Mouse (Mus musculus) hindbrain, postnatal 0 days (tissue): ENCODE results near the gene Tex37. TPM values are rescaled to one million over a fixed set of nuclear protein-coding genes. Genes with fewer than 3 reads are reported as not detected.

Experiments
- ATAC-seq: fragments of 200-750 bp; cut with Nextera tagmentation; 2 replicates; pipeline ENCODE4 v1.8.0; 2017; ENCODE audit warnings: mild to moderate bottlenecking, moderate TSS enrichment, moderate library complexity
- DNase-seq: peaks from one replicate; pipeline ENCODE4 v3.0.0-alpha.2; 2015; ENCODE audit warnings: low spot score
- H3K27ac ChIP-seq: fragments of 300-500 bp; sonication (generic); 2 replicates; pipeline ENCODE4 v1.5.1; 2014; ENCODE audit warnings: mild to moderate bottlenecking
- H3K27me3 ChIP-seq: fragments of 300-500 bp; sonication (generic); 2 replicates; pipeline ENCODE4 v1.6.1; 2014; ENCODE audit warnings: low read length, mixed read lengths; ENCODE audit not compliant: insufficient read depth
- H3K36me3 ChIP-seq: fragments of 300-500 bp; sonication (generic); 2 replicates; pipeline ENCODE4 v1.6.1; 2014; ENCODE audit warnings: low read length, mixed read lengths; ENCODE audit not compliant: insufficient read depth
- H3K4me1 ChIP-seq: fragments of 300-500 bp; sonication (generic); 2 replicates; pipeline ENCODE4 v1.6.1; 2014; ENCODE audit warnings: antibody characterized with exemption, low read length, mixed read lengths; ENCODE audit not compliant: insufficient read depth
- H3K4me2 ChIP-seq: fragments of 300-500 bp; sonication (generic); 2 replicates; pipeline ENCODE4 v1.6.1; 2014; ENCODE audit warnings: low read depth, mild to moderate bottlenecking, low read length, moderate library complexity, mixed read lengths
- H3K4me3 ChIP-seq: fragments of 300-500 bp; sonication (generic); 2 replicates; pipeline ENCODE4 v1.5.1; 2014; ENCODE audit warnings: low read length
- H3K9ac ChIP-seq: fragments of 300-500 bp; sonication (generic); replicated peaks from 2 replicates; pipeline ENCODE4 v1.6.1; 2014; ENCODE audit warnings: mild to moderate bottlenecking, low read length, moderate library complexity, mixed read lengths
- H3K9me3 ChIP-seq: fragments of 300-500 bp; sonication (generic); 2 replicates; pipeline ENCODE4 v1.6.1; 2016; ENCODE audit warnings: low read length, mixed read lengths
- CTCF ChIP-seq: IDR thresholded peaks from 2 replicates; pipeline ENCODE4 v1.5.1; 2016; ENCODE audit warnings: antibody characterized with exemption, control low read depth, low read depth
- WGBS: fragments of 180-500 bp; shearing (Covaris S2); extraction: QIAGEN DNeasy Blood & Tissue Kit; methylation state at CpG from one replicate; pipeline ENCODE4 v1.1.7; 2014; 5-methylcytosine and 5-hydroxymethylcytosine counted together
- polyA plus RNA-seq: library from polyadenylated mRNA; unstranded; fragments of >200 nt; fragmentation: Nextera tagmentation; extraction: Ambion mirVana; gene quantifications from 2 replicates; pipeline ENCODE4 v1.2.1, GENCODE M21; 2015
- total RNA-seq: library from RNA; depleted of rRNA; stranded (reverse); fragments of >200 nt; gene quantifications from 2 replicates; pipeline ENCODE4 v1.2.3, GENCODE M21; 2014

Gene Tex37
- total and polyA plus RNA-seq, 2 experiments from 2014 or later = not detected

- WGBS = 1% methylated on average over 34 of the region's 34 CpGs
- no peaks in the 10 kb centered on the region for H3K9me3 ChIP-seq
- no peak for TF ChIP-seq CTCF
- H3K4me2 ChIP-seq = peak overlapping the region; percentile 84
- no peak overlapping the region for H3K27ac ChIP-seq
- peaks cover 51% of the 10 kb centered on the region for H3K27me3 ChIP-seq
- peak; percentile 27 for DNase-seq
- peak overlapping the region; percentile 39 for H3K4me3 ChIP-seq
- no peaks in the 10 kb centered on the region for H3K36me3 ChIP-seq
- H3K4me1 ChIP-seq = peaks cover 5% of the 10 kb centered on the region; the same call in 1 of the 2 replicates
- no peak; the same call in 1 of the 2 replicates for ATAC-seq
- H3K9ac ChIP-seq = 0 out of 2 replicates have a peak overlapping the region, but pooled peaks have one; percentile 9
Observed at GRCm38 (mm10) chr6:70956936-70957335, 38.2 kb upstream of the Tex37 start.

- Histone ChIP-seq H3K4me1 (peaks cover 5% of the 10 kb centered on the region; the same call in 1 of the 2 replicates), H3K27ac (no peak within 1 kb of the TSS), H3K36me3 (no peaks in the 10 kb centered on the region), H3K9ac (0 out of 2 replicates have a peak within 1 kb of the TSS, but pooled peaks have one; percentile 9), H3K9me3 (no peaks in the 10 kb centered on the region), H3K4me2 (peak within 1 kb of the TSS; percentile 84), H3K4me3 (peak within 1 kb of the TSS; percentile 39), H3K27me3 (peaks cover 51% of the 10 kb centered on the region)
- no peak for TF ChIP-seq CTCF
- WGBS = under 1% methylated on average over 52 of the region's 67 CpGs
- ATAC-seq (peak; percentile 54), DNase-seq (no peak)
Observed at GRCm38 (mm10) chr6:70956285-70956912, 37.7 kb upstream of the Tex37 start, which contains the start of gene Foxi3. TSS of gene Foxi3 (plus strand) at chr6:70956531.

GRCm38 (mm10) chr6:70955841-70956240, 37.1 kb upstream of the Tex37 start:
- ATAC-seq = no peak
- Histone ChIP-seq H3K9ac (no peak overlapping the region), H3K27ac (no peak overlapping the region), H3K36me3 (no peaks in the 10 kb centered on the region), H3K4me3 (peak overlapping the region; percentile 39), H3K27me3 (peaks cover 50% of the 10 kb centered on the region), H3K4me1 (peaks cover 5% of the 10 kb centered on the region; the same call in 1 of the 2 replicates), H3K9me3 (no peaks in the 10 kb centered on the region), H3K4me2 (peak overlapping the region; percentile 84)
- DNase-seq = no peak
- TF ChIP-seq CTCF = no peak
- WGBS = under 1% methylated on average over 12 of the region's 12 CpGs

- no peak overlapping the region for H3K4me3 ChIP-seq
- H3K4me1 ChIP-seq = peaks cover 5% of the 10 kb centered on the region; the same call in 1 of the 2 replicates
- H3K4me2 ChIP-seq = no peak overlapping the region
- 2% methylated on average over 14 of the region's 14 CpGs for WGBS
- no peak overlapping the region for H3K9ac ChIP-seq
- no peak overlapping the region for H3K27ac ChIP-seq
- H3K36me3 ChIP-seq = no peaks in the 10 kb centered on the region
- no peak for DNase-seq
- no peak for ATAC-seq
- no peak for TF ChIP-seq CTCF
- H3K9me3 ChIP-seq = no peaks in the 10 kb centered on the region
- peaks cover 47% of the 10 kb centered on the region for H3K27me3 ChIP-seq
Observed at GRCm38 (mm10) chr6:70955291-70955800, 36.6 kb upstream of the Tex37 start.

- 13% methylated on average over 6 of the region's 6 CpGs for WGBS
- H3K36me3 ChIP-seq = no peaks in the 10 kb centered on the region
- no peak overlapping the region for H3K9ac ChIP-seq
- no peak overlapping the region for H3K4me3 ChIP-seq
- DNase-seq = peak; percentile 67
- no peak overlapping the region for H3K27ac ChIP-seq
- H3K4me2 ChIP-seq = no peak overlapping the region
- no peak for ATAC-seq
- H3K4me1 ChIP-seq = peaks cover 5% of the 10 kb centered on the region; the same call in 1 of the 2 replicates
- TF ChIP-seq CTCF = peak; percentile 60
- H3K9me3 ChIP-seq = no peaks in the 10 kb centered on the region
- peaks cover 47% of the 10 kb centered on the region for H3K27me3 ChIP-seq
Observed at GRCm38 (mm10) chr6:70954040-70954439, 35.3 kb upstream of the Tex37 start.

- DNase-seq = no peak
- peaks cover 5% of the 10 kb centered on the region; the same call in 1 of the 2 replicates for H3K4me1 ChIP-seq
- no peak overlapping the region for H3K4me3 ChIP-seq
- no peak for ATAC-seq
- no peaks in the 10 kb centered on the region for H3K36me3 ChIP-seq
- 79% methylated on average over 7 of the region's 7 CpGs for WGBS
- no peaks in the 10 kb centered on the region for H3K9me3 ChIP-seq
- no peak for TF ChIP-seq CTCF
- H3K27ac ChIP-seq = no peak overlapping the region
- H3K4me2 ChIP-seq = no peak overlapping the region
- no peak overlapping the region for H3K9ac ChIP-seq
- H3K27me3 ChIP-seq = peaks cover 41% of the 10 kb centered on the region
Observed at GRCm38 (mm10) chr6:70953274-70953673, 34.5 kb upstream of the Tex37 start.

- no peak overlapping the region for H3K27ac ChIP-seq
- no peaks in the 10 kb centered on the region for H3K27me3 ChIP-seq
- no peak overlapping the region for H3K4me2 ChIP-seq
- ATAC-seq = no peak
- DNase-seq = no peak
- H3K36me3 ChIP-seq = no peaks in the 10 kb centered on the region
- WGBS = 82% methylated on average over 2 of the region's 2 CpGs
- H3K4me3 ChIP-seq = no peak overlapping the region
- H3K4me1 ChIP-seq = no peaks in the 10 kb centered on the region
- TF ChIP-seq CTCF = no peak
- H3K9me3 ChIP-seq = no peaks in the 10 kb centered on the region
- H3K9ac ChIP-seq = no peak overlapping the region
Observed at GRCm38 (mm10) chr6:70931801-70932200, 13.1 kb upstream of the Tex37 start.
